Mouse (Mus musculus): ENCODE measurements around the gene Nudt3.

Nudt3 gene

GRCm38 (mm10) chr17:27534718-27535117 lies 88.6 kb downstream of the Nudt3 start:
- ChIA-PET POLR2A (interaction anchor here (0.6 to 3.0 kb wide), 29 partner anchors 12 to 183 kb away, joined by 3 to 47 read pairs (median 4); partner anchors contain the start of genes Hmga1 (in 4 of the 4), AI413582 (in 3 of the 4), RPS10-NUDT3 (in 2 of the 4) and Rps10 (in 1 of the 4)), CTCF (interaction anchor here (0.5 to 2.2 kb wide), 70 partner anchors 8 to 986 kb away, joined by 3 to 14 read pairs (median 4); partner anchors contain the start of genes Hmga1 (in 3 of the 4), AI413582 (in 1 of the 4), RPS10-NUDT3 (in 1 of the 4) and Rps10 (in 1 of the 4))

GRCm38 (mm10) chr17:27533354-27533753 lies 89.9 kb downstream of the Nudt3 start:
- CTCF ChIA-PET = interaction anchor here in 1 of 4 experiments (1.7 to 2.2 kb wide), 2 partner anchors 59 to 343 kb away, joined by 4 to 14 read pairs; no protein-coding TSS in a partner anchor
- POLR2A ChIA-PET = interaction anchor here in 1 of 4 experiments (0.6 to 3.0 kb wide), 5 partner anchors 8 to 28 kb away, joined by 3 to 47 read pairs (median 6); partner anchors contain the start of gene Hmga1

- ChIA-PET CTCF (interaction anchor here in 1 of 4 experiments (0.7 to 1.0 kb wide), 2 partner anchors 17 to 60 kb away, joined by 3 read pairs; no protein-coding TSS in a partner anchor), POLR2A (interaction anchor here in 3 of 4 experiments (0.5 to 2.8 kb wide), 18 partner anchors 10 to 330 kb away, joined by 3 to 29 read pairs (median 3); partner anchors contain the start of gene Hmga1 (in 2 of the 3))
Observed at GRCm38 (mm10) chr17:27532095-27532494, 91.2 kb downstream of the Nudt3 start.
